In the genomic region with DNA sequence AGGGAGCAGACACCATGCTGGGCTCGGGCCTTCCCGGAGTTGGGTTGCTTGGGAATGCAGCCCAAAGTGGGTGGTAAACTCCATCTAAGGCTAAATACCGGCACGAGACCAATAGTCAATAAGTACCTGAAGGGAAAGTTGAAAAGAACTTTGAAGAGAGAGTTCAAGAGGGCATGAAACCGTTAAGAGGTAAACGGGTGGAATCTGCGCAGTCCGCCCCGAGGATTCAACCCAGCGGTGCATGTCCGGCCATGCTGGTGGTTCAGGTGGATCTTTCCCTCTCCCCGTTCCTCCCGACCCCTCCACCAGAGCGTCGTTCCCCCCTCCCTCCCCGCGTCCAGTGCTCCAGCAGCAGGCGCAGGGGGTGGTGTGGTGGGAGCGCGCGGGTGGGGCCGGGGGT, we compare ENCODE assay signal across 8 mouse cellular contexts.
A peak's percentile ranks its signal among the peaks of the same experiment; 100 is the strongest.
DNase-seq lines count a peak whose midpoint lies in the region; ATAC-seq and TF ChIP-seq lines count a peak whose summit lies in the region.

No protein-coding gene starts in this region.

- H3K4me3 ChIP-seq in left cerebral cortex, adult 2 months = no peak overlapping the region
- H3K4me3 ChIP-seq in forebrain, embryonic 10.5 days = no peak overlapping the region
- no peak overlapping the region for H3K4me3 ChIP-seq in hindbrain, embryonic 11.5 days (ENCODE audit: low read depth, low read length)
- H3K4me3 ChIP-seq in limb, embryonic 12.5 days (replicated peaks) = no peak overlapping the region
- H3K4me3 ChIP-seq in midbrain, embryonic 13.5 days (replicated peaks) = no peak overlapping the region
- no peak overlapping the region for H3K4me3 ChIP-seq in thymus, adult 2 months (ENCODE audit: control insufficient read depth, insufficient read depth, low read length)

- no peak overlapping the region for H3K27ac ChIP-seq in left cerebral cortex, adult 2 months
- no peak overlapping the region for H3K27ac ChIP-seq in forebrain, embryonic 10.5 days
- H3K27ac ChIP-seq in hindbrain, embryonic 11.5 days (ENCODE audit: low read depth, low read length) = no peak overlapping the region
- no peak overlapping the region for H3K27ac ChIP-seq in limb, embryonic 12.5 days
- no peak overlapping the region for H3K27ac ChIP-seq in midbrain, embryonic 13.5 days
- no peak overlapping the region for H3K27ac ChIP-seq in thymus, adult 2 months (ENCODE audit: control insufficient read depth, insufficient read depth, low read length)

- 65% methylated on average over 22 of the region's 22 CpGs for WGBS in forebrain, embryonic 10.5 days
- WGBS in hindbrain, embryonic 11.5 days = 49% methylated on average over 22 of the region's 22 CpGs
- 56% methylated on average over 22 of the region's 22 CpGs for WGBS in limb, embryonic 12.5 days
- WGBS in midbrain, embryonic 13.5 days = 58% methylated on average over 22 of the region's 22 CpGs
- WGBS in thymus, adult 2 months = 63% methylated on average over 22 of the region's 22 CpGs

- TF ChIP-seq CTCF in left cerebral cortex, adult 2 months (IDR thresholded peaks at IDR 0.05) = no peak
- TF ChIP-seq CTCF in brain, embryonic 14.5 days (IDR thresholded peaks at IDR 0.05; ENCODE audit: borderline replicate concordance, extremely low read depth, insufficient read depth, insufficient read length) = no peak
- no peak for TF ChIP-seq CTCF in thymus, adult 2 months (IDR thresholded peaks at IDR 0.05; ENCODE audit: borderline replicate concordance, control insufficient read depth, extremely low read depth, insufficient read depth, low read length, poor library complexity)

- intact Hi-C loops in left cerebral cortex, adult 2 months (cut with DNase I) = no loop called here

- H3K9ac ChIP-seq in hindbrain, embryonic 11.5 days (ENCODE audit: low read depth, low read length) = no peak overlapping the region
- H3K9ac ChIP-seq in limb, embryonic 12.5 days (replicated peaks) = no peak overlapping the region
- no peak overlapping the region for H3K9ac ChIP-seq in midbrain, embryonic 13.5 days (replicated peaks)

- H3K27me3 ChIP-seq in forebrain, embryonic 10.5 days (ENCODE audit: poor library complexity, severe bottlenecking) = no peaks in the 10 kb centered on the region
- no peaks in the 10 kb centered on the region for H3K27me3 ChIP-seq in hindbrain, embryonic 11.5 days (ENCODE audit: control insufficient read depth, insufficient read depth, low read length)
- H3K27me3 ChIP-seq in limb, embryonic 12.5 days = no peaks in the 10 kb centered on the region
- H3K27me3 ChIP-seq in midbrain, embryonic 13.5 days = no peaks in the 10 kb centered on the region
- H3K27me3 ChIP-seq in thymus, adult 2 months (ENCODE audit: control insufficient read depth, insufficient read depth, low read length) = no peaks in the 10 kb centered on the region

- no peak overlapping the region for H3K4me2 ChIP-seq in hindbrain, embryonic 11.5 days (replicated peaks; ENCODE audit: low read depth, low read length)
- H3K4me2 ChIP-seq in limb, embryonic 12.5 days = no peak overlapping the region
- H3K4me2 ChIP-seq in midbrain, embryonic 13.5 days (replicated peaks) = no peak overlapping the region

- H3K36me3 ChIP-seq in forebrain, embryonic 10.5 days (replicated peaks) = no peaks in the 10 kb centered on the region
- H3K36me3 ChIP-seq in hindbrain, embryonic 11.5 days (ENCODE audit: control insufficient read depth, insufficient read depth, low read length) = no peaks in the 10 kb centered on the region
- no peaks in the 10 kb centered on the region for H3K36me3 ChIP-seq in limb, embryonic 12.5 days
- H3K36me3 ChIP-seq in midbrain, embryonic 13.5 days = peaks cover 4% of the 10 kb centered on the region; the same call in 1 of the 2 replicates
- no peaks in the 10 kb centered on the region for H3K36me3 ChIP-seq in thymus, adult 2 months (ENCODE audit: control insufficient read depth, insufficient read depth, low read length)

- ATAC-seq in hindbrain, embryonic 11.5 days (ENCODE audit: low FRiP score) = peak; percentile 96
- peak; percentile 99 for ATAC-seq in limb, embryonic 12.5 days (ENCODE audit: insufficient number of reproducible peaks, insufficient read depth, low FRiP score, low TSS enrichment, low read depth)
- ATAC-seq in midbrain, embryonic 13.5 days = peak; percentile 93

- peak; percentile 48 to 72 for DNase-seq in left cerebral cortex, adult 2 months (ENCODE audit: extremely low spot score in 1 of 2, low spot score in 2 of 2)
- DNase-seq in left cerebral cortex, adult 9 months (ENCODE audit: low spot score in 2 of 2) = no peak
- peak; percentile 32 for DNase-seq in brain, embryonic 14.5 days (ENCODE audit: low read depth)
- DNase-seq in forebrain, embryonic 10.5 days (ENCODE audit: extremely low spot score, low spot score) = peak; percentile 69
- DNase-seq in hindbrain, embryonic 11.5 days (ENCODE audit: low spot score) = peak; percentile 89
- DNase-seq in thymus, adult 2 months = peak; percentile 31

- no peaks in the 10 kb centered on the region for H3K4me1 ChIP-seq in forebrain, embryonic 10.5 days
- no peaks in the 10 kb centered on the region for H3K4me1 ChIP-seq in hindbrain, embryonic 11.5 days (replicated peaks; ENCODE audit: control insufficient read depth, insufficient read depth, low read length)
- no peaks in the 10 kb centered on the region for H3K4me1 ChIP-seq in limb, embryonic 12.5 days (replicated peaks)
- no peaks in the 10 kb centered on the region for H3K4me1 ChIP-seq in midbrain, embryonic 13.5 days (replicated peaks)
- H3K4me1 ChIP-seq in thymus, adult 2 months (replicated peaks; ENCODE audit: control insufficient read depth, insufficient read depth, low read length) = no peaks in the 10 kb centered on the region

- no peak for TF ChIP-seq POLR2A in brain, embryonic 14.5 days (IDR thresholded peaks at IDR 0.05; ENCODE audit: borderline replicate concordance, extremely low read depth, insufficient read depth, insufficient read length, poor library complexity, severe bottlenecking)
- no peak for TF ChIP-seq POLR2A in thymus, adult 2 months (IDR thresholded peaks at IDR 0.05; ENCODE audit: control insufficient read depth, extremely low read depth, insufficient read depth, low read length, poor library complexity)

- peaks cover 24% of the 10 kb centered on the region for H3K9me3 ChIP-seq in forebrain, embryonic 10.5 days
- peaks cover 7% of the 10 kb centered on the region; the same call in 1 of the 2 replicates for H3K9me3 ChIP-seq in hindbrain, embryonic 11.5 days (ENCODE audit: control insufficient read depth, low read length)
- H3K9me3 ChIP-seq in limb, embryonic 12.5 days = peaks cover 22% of the 10 kb centered on the region
- H3K9me3 ChIP-seq in midbrain, embryonic 13.5 days = peaks cover 10% of the 10 kb centered on the region

Comparison
In these comparisons a context has a peak if more than half of its experiments do, and no peak if none do; other contexts are left out.
1. DNase-seq: peak in left cerebral cortex, adult 2 months (2 of 2), brain, embryonic 14.5 days (single experiment), forebrain, embryonic 10.5 days (single experiment), hindbrain, embryonic 11.5 days (single experiment) and thymus, adult 2 months (single experiment); none in left cerebral cortex, adult 9 months (0 of 2).
2. Peak in every context shown above with its lines, with median percentiles within 50 percentile points of each other: ATAC-seq.